Mouse (Mus musculus): ENCODE measurements around the gene Gm2000. TPM values are rescaled to one million over a fixed set of nuclear protein-coding genes. Genes with fewer than 3 reads are reported as not detected.

Gene Gm2000
- total RNA-seq, 2 experiments from 2014 or later, result 298 to 346 TPM

DNA sequence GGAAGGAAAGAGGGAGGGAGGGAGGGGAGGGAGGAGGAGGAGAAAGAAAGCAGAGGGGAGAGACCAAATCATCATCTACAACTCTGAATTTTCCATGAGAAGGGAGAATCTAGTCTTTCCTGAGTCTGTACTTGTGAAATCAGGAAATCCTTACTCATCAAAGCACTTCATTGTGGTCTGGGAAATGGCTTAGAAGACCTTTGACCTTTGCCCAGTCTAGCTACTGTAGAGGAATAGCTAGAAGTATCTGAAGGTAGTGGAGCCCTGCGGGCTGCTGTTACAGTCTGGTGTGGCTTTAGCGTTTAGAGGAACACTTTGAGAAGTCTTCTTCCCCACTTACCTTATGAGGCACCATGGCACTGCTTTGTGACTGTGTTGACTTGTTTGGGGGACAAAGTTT lies 36.7 kb downstream of the Gm2000 start:
- no peak overlapping the region for H3K4me3 ChIP-seq
- no peak overlapping the region for H3K27ac ChIP-seq
- no peak for TF ChIP-seq CTCF (IDR thresholded peaks at IDR 0.05)
- intact Hi-C loops (cut with DNase I), result loop anchor here (5.0 kb wide), 1 partner anchor 80 kb away; no protein-coding TSS in a partner anchor
- no peak for DNase-seq (ENCODE audit: extremely low spot score in 1 of 2, low spot score in 2 of 2)

DNA sequence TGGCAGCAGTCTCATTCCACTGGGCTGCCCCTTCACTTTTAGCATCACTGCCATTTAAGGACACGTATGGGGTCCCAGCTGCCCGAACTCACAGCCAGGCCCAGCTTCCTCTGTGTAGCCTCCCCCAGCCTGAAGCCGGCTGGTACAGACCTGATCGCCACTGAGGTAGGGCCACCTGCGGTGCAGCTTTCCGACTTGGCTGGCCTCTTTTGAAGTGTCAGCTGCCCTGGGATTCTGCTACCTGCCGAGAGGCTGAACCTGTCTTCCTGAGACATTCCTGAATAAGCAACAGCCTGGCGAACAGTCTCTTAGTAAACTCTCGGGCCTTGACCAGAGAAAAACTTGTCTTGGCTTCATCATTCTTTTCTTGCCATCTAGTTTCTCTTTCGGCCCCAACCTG lies 37.4 kb downstream of the Gm2000 start:
- Histone ChIP-seq H3K27ac (no peak overlapping the region), H3K4me3 (no peak overlapping the region)
- DNase-seq (ENCODE audit: extremely low spot score in 1 of 2, low spot score in 2 of 2), result no peak
- TF ChIP-seq CTCF (IDR thresholded peaks at IDR 0.05), result no peak
- intact Hi-C loops (cut with DNase I), result loop anchor here (5.0 kb wide), 1 partner anchor 81 kb away; no protein-coding TSS in a partner anchor

DNA sequence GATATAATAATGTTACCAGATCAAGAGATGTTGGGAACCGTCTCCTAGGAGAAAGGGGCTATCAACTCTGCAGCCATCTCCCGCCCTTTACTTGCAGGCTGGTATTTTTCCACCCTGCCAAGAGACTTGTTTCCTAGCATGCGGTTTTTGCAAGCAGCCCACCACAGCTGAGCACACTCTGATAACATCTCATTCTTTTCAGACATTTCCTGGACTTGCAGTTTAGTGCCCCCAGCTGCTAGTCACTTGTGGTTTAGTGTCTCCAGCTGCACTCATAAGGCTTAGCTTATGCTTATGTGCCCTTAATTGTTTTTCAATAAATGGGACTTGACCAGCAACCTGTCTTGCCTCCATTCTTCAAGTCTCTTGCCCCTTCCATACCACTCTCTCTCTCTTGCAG lies 42.2 kb downstream of the Gm2000 start:
- no peak for DNase-seq (ENCODE audit: extremely low spot score in 1 of 2, low spot score in 2 of 2)
- H3K4me3 ChIP-seq, result no peak overlapping the region
- no peak overlapping the region for H3K27ac ChIP-seq
- intact Hi-C loops (cut with DNase I), result no loop called here
- no peak for TF ChIP-seq CTCF (IDR thresholded peaks at IDR 0.05)

- DNase-seq (ENCODE audit: extremely low spot score in 1 of 2, low spot score in 2 of 2), result no peak
- TF ChIP-seq CTCF (IDR thresholded peaks at IDR 0.05), result no peak
- no peak overlapping the region for H3K27ac ChIP-seq
- no peak overlapping the region for H3K4me3 ChIP-seq
- intact Hi-C loops (cut with DNase I), result no loop called here
Observed at GRCm38 (mm10) chr1:156408521-156408920, 42.7 kb downstream of the Gm2000 start.

Other genes with a start within 250 kb of the Gm2000 start
- gene Fam163a, start 161.0 kb upstream of the Gm2000 start, total RNA-seq (2021), result 1 to 10 TPM; 8.0 to 8.4 TPM
- 1 to 10 TPM; 2.7 to 2.9 TPM for gene Tdrd5, start 62.4 kb upstream of the Gm2000 start, total RNA-seq (2021)
- under 1 TPM; 0.51 to 0.70 TPM for gene Nphs2, start 55.3 kb upstream of the Gm2000 start, total RNA-seq (2021)
- 1 to 10 TPM in 1 of 2 experiments, under 1 TPM in 1; 0.36 to 1.1 TPM for gene Axdnd1, start 55.1 kb downstream of the Gm2000 start, total RNA-seq (2021)
- gene Soat1, start 108.3 kb downstream of the Gm2000 start, total RNA-seq (2021), result 10 to 100 TPM; 40.8 to 48.5 TPM
- 10 to 100 TPM; 43.3 to 44.5 TPM for gene Gm10031, start 158.0 kb downstream of the Gm2000 start, total RNA-seq (2021)
- gene Abl2, start 192.7 kb downstream of the Gm2000 start, total RNA-seq (2021), result 10 to 100 TPM; 63.5 to 73.9 TPM

Data from left cerebral cortex, adult 2 months (tissue).